Mouse (Mus musculus): Measurements from ENCODE around the gene Cox4i1.

- TF ChIP-seq CTCF (conservative IDR thresholded peaks at IDR 0.05; ENCODE audit: insufficient read depth, insufficient read length, low read depth, low read length) (no peak; the same call in 1 of the 2 replicates), POLR2A (IDR thresholded peaks at IDR 0.05; ENCODE audit: low read depth, low read length) (no peak)
Observed at GRCm38 (mm10) chr8:120675718-120676117, 7.7 kb downstream of the Cox4i1 start.

Data from kidney, adult 2 months (tissue).